Mouse (Mus musculus) small intestine, adult 2 months (tissue): Measurements from ENCODE around the gene Hsd17b14.

Experiments used
- CTCF ChIP-seq: fragments of 200-500 bp; IDR thresholded peaks from 2 replicates; pipeline ENCODE4 v1.5.1; 2012; ENCODE audit warnings: low read depth, mild to moderate bottlenecking, control low read depth, inconsistent platforms, low read length, moderate library complexity, mixed read lengths; ENCODE audit not compliant: insufficient replicate concordance, insufficient read length; ENCODE audit errors: extremely low read depth
- POLR2A ChIP-seq: fragments of 200-500 bp; IDR thresholded peaks from 2 replicates; pipeline ENCODE4 v1.6.1; 2012; ENCODE audit warnings: low read depth, mild to moderate bottlenecking, control low read depth, inconsistent platforms, low read length, moderate library complexity

DNA sequence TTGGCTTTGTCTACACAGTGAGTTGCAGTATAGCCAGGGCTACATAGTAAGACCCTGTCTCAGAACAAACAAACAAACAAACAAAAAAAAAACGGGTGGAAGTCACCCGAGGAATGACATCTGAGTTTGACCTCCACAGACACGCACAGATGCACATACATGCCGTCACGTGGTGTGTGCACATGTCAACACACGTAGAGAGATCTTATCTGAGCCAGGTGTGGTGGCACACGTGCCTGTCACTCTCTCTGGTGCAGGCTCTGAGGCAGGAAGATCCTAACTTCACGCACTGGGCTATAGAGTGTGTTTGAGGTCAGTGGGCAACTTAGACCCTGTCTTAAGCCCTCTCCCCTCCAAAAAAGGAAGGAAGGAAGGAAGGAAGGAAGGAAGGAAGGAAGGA lies 19.3 kb downstream of the Hsd17b14 start:
- no peak for TF ChIP-seq CTCF
- TF ChIP-seq POLR2A: no peak
